ENCODE assay signal across 25 mouse cellular contexts in genomic region chr6:61152924-61153323, GRCm38 (mm10). TPM values are rescaled to one million over a fixed set of nuclear protein-coding genes. Genes with fewer than 3 reads are reported as not detected.
A peak's percentile ranks its signal among the peaks of the same experiment; 100 is the strongest.
DNase-seq lines count a peak whose midpoint lies in the region; ATAC-seq lines count a peak whose summit lies in the region.
"Had no signal": no experiment of that assay in that cellular context is flagged by ENCODE, and none has a peak within 500 bp of the region (broad histone marks: within the 10 kb centered on the region; RNA-seq: fewer than 3 reads in every experiment).

No protein-coding gene starts in this region.

- no peaks in the 10 kb centered on the region for H3K36me3 ChIP-seq in embryonic facial prominence, embryonic 14.5 days (ENCODE audit: control insufficient read depth, insufficient read depth, low read length)
- no peaks in the 10 kb centered on the region for H3K36me3 ChIP-seq in embryonic facial prominence, embryonic 10.5 days (replicated peaks)
- H3K36me3 ChIP-seq in lung, embryonic 15.5 days: no peaks in the 10 kb centered on the region
- H3K36me3 ChIP-seq: embryonic facial prominence, embryonic 12.5 days; forebrain, embryonic 12.5 days; forebrain, embryonic 15.5 days; heart, embryonic 12.5 days; heart, embryonic 15.5 days; hindbrain, embryonic 10.5 days had no signal

- ATAC-seq in embryonic facial prominence, embryonic 14.5 days (ENCODE audit: low read depth): no peak
- peak; percentile 52; the same call in 1 of the 2 replicates for ATAC-seq in lung, embryonic 15.5 days (ENCODE audit: borderline replicate concordance, extremely low read depth, low FRiP score, low TSS enrichment)
- ATAC-seq: activated CD4-positive, CD25-positive, alpha-beta regulatory T cell, adult 4 months; forebrain, embryonic 15.5 days; hindbrain, postnatal 0 days had no signal

- 52% methylated on average over 3 of the region's 3 CpGs for WGBS in embryonic facial prominence, embryonic 14.5 days
- WGBS in embryonic facial prominence, embryonic 10.5 days: 84% methylated on average over 3 of the region's 3 CpGs
- 49% methylated on average over 3 of the region's 3 CpGs for WGBS in lung, embryonic 15.5 days

- no peak overlapping the region for H3K4me2 ChIP-seq in embryonic facial prominence, embryonic 14.5 days (ENCODE audit: low read depth, low read length)
- H3K4me2 ChIP-seq in lung, embryonic 15.5 days: no peak overlapping the region; the same call in 1 of the 2 replicates
- H3K4me2 ChIP-seq: embryonic facial prominence, embryonic 12.5 days; forebrain, embryonic 12.5 days; forebrain, embryonic 15.5 days; heart, embryonic 12.5 days; heart, embryonic 15.5 days; hindbrain, embryonic 14.5 days had no signal

- H3K4me1 ChIP-seq in embryonic facial prominence, embryonic 14.5 days (ENCODE audit: control insufficient read depth, insufficient read depth, low read length): no peaks in the 10 kb centered on the region
- peaks cover 28% of the 10 kb centered on the region for H3K4me1 ChIP-seq in embryonic facial prominence, embryonic 10.5 days
- 0 out of 2 replicates have a peak, but pooled peaks cover 2% of the 10 kb centered on the region for H3K4me1 ChIP-seq in lung, embryonic 15.5 days
- H3K4me1 ChIP-seq: heart, embryonic 12.5 days; heart, embryonic 15.5 days had no signal

- no peaks in the 10 kb centered on the region for H3K9me3 ChIP-seq in embryonic facial prominence, embryonic 14.5 days (ENCODE audit: control insufficient read depth, low read length)
- H3K9me3 ChIP-seq in embryonic facial prominence, embryonic 10.5 days: no peaks in the 10 kb centered on the region
- no peaks in the 10 kb centered on the region for H3K9me3 ChIP-seq in lung, embryonic 15.5 days
- H3K9me3 ChIP-seq: embryonic facial prominence, embryonic 12.5 days; forebrain, embryonic 12.5 days; forebrain, embryonic 15.5 days; heart, embryonic 12.5 days; heart, embryonic 15.5 days; hindbrain, embryonic 10.5 days had no signal

- peak; percentile 17 for DNase-seq in embryonic facial prominence, embryonic 14.5 days (ENCODE audit: low spot score)
- no peak for DNase-seq in embryonic facial prominence, embryonic 10.5 days (ENCODE audit: low spot score)
- DNase-seq in lung, postnatal 10 days: no peak
- DNase-seq in lung, postnatal 36 days: peak; percentile 53
- no peak for DNase-seq in left cerebral cortex, adult 8-10 months (ENCODE audit: low spot score in 2 of 2)
- DNase-seq: adrenal gland, adult 8-10 months; adrenal gland, postnatal 25 days; cerebellum, adult 11-12 months; cerebellum, adult 8-10 months; cerebellum, postnatal 14 days; gastrocnemius, postnatal 25 days; heart, adult 18-20 months; heart, postnatal 10 days; heart, postnatal 36 days had no signal

- no peak overlapping the region for H3K27ac ChIP-seq in embryonic facial prominence, embryonic 14.5 days (replicated peaks; ENCODE audit: low read depth, low read length)
- no peak overlapping the region for H3K27ac ChIP-seq in embryonic facial prominence, embryonic 10.5 days (replicated peaks)
- H3K27ac ChIP-seq in lung, embryonic 15.5 days: no peak overlapping the region; the same call in 1 of the 2 replicates
- H3K27ac ChIP-seq: embryonic facial prominence, embryonic 12.5 days; forebrain, embryonic 12.5 days; forebrain, embryonic 15.5 days; heart, embryonic 15.5 days; hindbrain, embryonic 10.5 days; hindbrain, embryonic 14.5 days; hindbrain, postnatal 0 days had no signal

- no peaks in the 10 kb centered on the region for H3K27me3 ChIP-seq in embryonic facial prominence, embryonic 14.5 days (replicated peaks; ENCODE audit: control insufficient read depth, insufficient read depth, low read length)
- H3K27me3 ChIP-seq in embryonic facial prominence, embryonic 10.5 days (replicated peaks; ENCODE audit: low read depth, poor library complexity, severe bottlenecking): no peaks in the 10 kb centered on the region
- H3K27me3 ChIP-seq in lung, embryonic 15.5 days: no peaks in the 10 kb centered on the region
- H3K27me3 ChIP-seq: embryonic facial prominence, embryonic 12.5 days; forebrain, embryonic 12.5 days; forebrain, embryonic 15.5 days; heart, embryonic 12.5 days; heart, embryonic 15.5 days had no signal

- no peak overlapping the region for H3K4me3 ChIP-seq in embryonic facial prominence, embryonic 14.5 days (ENCODE audit: low read depth, low read length)
- no peak overlapping the region for H3K4me3 ChIP-seq in embryonic facial prominence, embryonic 10.5 days
- no peak overlapping the region for H3K4me3 ChIP-seq in lung, embryonic 15.5 days
- H3K4me3 ChIP-seq: embryonic facial prominence, embryonic 12.5 days; erythroblast, embryonic 14.5 days; forebrain, embryonic 12.5 days; forebrain, embryonic 15.5 days; heart, embryonic 12.5 days; heart, embryonic 15.5 days; hindbrain, embryonic 10.5 days had no signal

- H3K9ac ChIP-seq in embryonic facial prominence, embryonic 14.5 days (ENCODE audit: low read depth, low read length): no peak overlapping the region
- no peak overlapping the region for H3K9ac ChIP-seq in lung, embryonic 15.5 days
- H3K9ac ChIP-seq: embryonic facial prominence, embryonic 12.5 days; forebrain, embryonic 12.5 days; forebrain, embryonic 15.5 days; heart, embryonic 12.5 days; heart, embryonic 15.5 days; hindbrain, embryonic 14.5 days had no signal

RNA-seq across cellular contexts. Expression of gene Ccser1, which starts 27.2 kb away (rescaled TPM):
- 6.1 and 6.5 TPM in 2 replicates for polyA plus RNA-seq in embryonic facial prominence, embryonic 14.5 days (2014; fragmentation: Nextera tagmentation; extraction: Ambion mirVana)
- 2.9 and 4.3 TPM in 2 replicates for polyA plus RNA-seq in embryonic facial prominence, embryonic 10.5 days (2016; fragmentation: Nextera tagmentation; extraction: Ambion mirVana)
- 8.6 and 10.2 TPM in 2 replicates for polyA plus RNA-seq in lung, embryonic 15.5 days (2015; fragmentation: Nextera tagmentation; extraction: Ambion mirVana)
- 10 to 100 TPM; 29.2 to 39.4 (median 30.2) TPM for total RNA-seq in left cerebral cortex, adult 8-10 months (2022)
- polyA plus RNA-seq: erythroblast, embryonic 14.5 days had no signal

Comparison
In these comparisons a context has a peak if more than half of its experiments do, and no peak if none do; other contexts are left out.
1. DNase-seq: peak in embryonic facial prominence, embryonic 14.5 days (single experiment) and lung, postnatal 36 days (single experiment); none in embryonic facial prominence, embryonic 10.5 days (single experiment), lung, postnatal 10 days (single experiment) and left cerebral cortex, adult 8-10 months (0 of 2).